Mouse (Mus musculus) forebrain, embryonic 16.5 days (tissue): ENCODE measurements around the gene Fam98a. TPM values are rescaled to one million over a fixed set of nuclear protein-coding genes. Genes with fewer than 3 reads are reported as not detected.

ENCODE experiments used
- ATAC-seq: fragments of 200-750 bp; cut with Nextera tagmentation; 2 replicates; pipeline ENCODE4 v1.8.0; 2017; ENCODE audit warnings: mild to moderate bottlenecking, moderate library complexity
- H3K27ac ChIP-seq: fragments of 300-500 bp; sonication (generic); 2 replicates; pipeline ENCODE4 v1.5.1; 2014; ENCODE audit warnings: low read length, control low read depth
- H3K27me3 ChIP-seq: fragments of 300-500 bp; sonication (generic); replicated peaks from 2 replicates; pipeline ENCODE4 v1.6.1; 2014; ENCODE audit warnings: low read length; ENCODE audit not compliant: control insufficient read depth, insufficient read depth
- H3K36me3 ChIP-seq: fragments of 300-500 bp; sonication (generic); 2 replicates; pipeline ENCODE4 v1.6.1; 2014; ENCODE audit not compliant: control insufficient read depth, insufficient read depth
- H3K4me1 ChIP-seq: fragments of 300-500 bp; sonication (generic); replicated peaks from 2 replicates; pipeline ENCODE4 v1.6.1; 2014; ENCODE audit warnings: low read length; ENCODE audit not compliant: control insufficient read depth, insufficient read depth
- H3K4me2 ChIP-seq: fragments of 300-500 bp; sonication (generic); 2 replicates; pipeline ENCODE4 v1.6.1; 2014; ENCODE audit warnings: mild to moderate bottlenecking, low read length, control low read depth
- H3K4me3 ChIP-seq: fragments of 300-500 bp; sonication (generic); replicated peaks from 2 replicates; pipeline ENCODE4 v1.5.1; 2014; ENCODE audit warnings: mild to moderate bottlenecking, low read length, control low read depth
- H3K9ac ChIP-seq: fragments of 300-500 bp; sonication (generic); replicated peaks from 2 replicates; pipeline ENCODE4 v1.6.1; 2014; ENCODE audit warnings: low read depth, low read length, control low read depth
- H3K9me3 ChIP-seq: fragments of 300-500 bp; sonication (generic); 2 replicates; pipeline ENCODE4 v1.6.1; 2016; ENCODE audit warnings: low read length; ENCODE audit not compliant: control insufficient read depth
- WGBS: fragments of 180-500 bp; shearing (Covaris S2); extraction: QIAGEN DNeasy Blood & Tissue Kit; methylation state at CpG from one replicate; pipeline ENCODE4 v1.1.7; 2014; 5-methylcytosine and 5-hydroxymethylcytosine counted together
- polyA plus RNA-seq: library from polyadenylated mRNA; unstranded; fragments of >200 nt; fragmentation: Nextera tagmentation; extraction: Ambion mirVana; gene quantifications from 2 replicates; pipeline ENCODE4 v1.2.1, GENCODE M21; 2015

Gene Fam98a
- polyA plus RNA-seq, result 35.3 and 37.3 TPM in 2 replicates

DNA sequence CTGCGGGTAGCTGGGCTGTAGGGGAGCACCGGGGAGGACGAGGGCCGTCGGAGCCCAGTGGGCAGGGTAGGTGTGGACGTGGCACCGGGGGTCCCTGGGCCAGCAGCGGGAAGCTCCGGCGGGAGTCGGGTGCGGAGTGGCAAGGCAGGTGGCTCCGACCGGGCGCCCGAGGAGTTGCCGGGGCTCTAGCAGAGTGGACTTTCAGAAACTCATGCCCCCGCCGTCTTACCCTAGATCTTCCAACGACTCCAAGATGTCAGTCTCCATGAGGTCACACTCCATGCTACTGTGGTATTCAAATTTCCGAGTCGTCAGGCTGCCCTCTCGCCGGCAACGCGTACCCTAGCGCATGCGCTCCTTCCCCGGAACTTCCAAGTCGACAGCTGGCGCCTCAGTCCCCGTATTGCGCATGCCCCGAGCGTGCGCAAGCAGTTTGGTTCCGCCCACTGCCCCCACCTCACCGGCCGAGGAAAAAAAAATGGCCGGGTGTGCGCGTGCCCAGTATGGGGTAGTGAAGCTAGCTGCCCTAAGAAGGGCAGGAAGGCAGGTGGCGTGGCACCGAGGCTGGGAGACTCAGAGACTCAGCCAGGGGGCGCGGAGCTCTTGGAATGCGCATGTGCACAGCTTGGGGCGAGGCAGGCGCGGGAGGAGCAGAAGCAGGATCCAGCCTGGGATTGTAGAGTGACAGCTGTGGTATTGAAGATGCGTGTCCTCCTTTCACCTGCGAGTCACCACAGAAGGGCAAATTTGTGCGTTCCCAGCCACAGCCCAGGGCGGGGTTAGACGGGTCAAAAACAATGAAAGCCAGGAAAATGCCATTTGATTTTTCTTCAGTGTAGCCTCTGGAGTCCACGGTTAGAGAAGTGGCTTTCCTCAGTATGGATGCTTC lies at the start of gene Fam98a:
Gene Fam98a, minus strand, starts transcription at position 435 of the 889 bp plus-strand sequence.
- Histone ChIP-seq H3K27me3 (no peaks in the 10 kb centered on the region), H3K36me3 (peaks cover 4% of the 10 kb centered on the region; the same call in 1 of the 2 replicates), H3K4me2 (peak within 1 kb of the TSS; percentile 93), H3K27ac (peak within 1 kb of the TSS; percentile 49), H3K9me3 (no peaks in the 10 kb centered on the region), H3K9ac (peak within 1 kb of the TSS; percentile 80), H3K4me3 (peak within 1 kb of the TSS; percentile 80), H3K4me1 (peaks cover 13% of the 10 kb centered on the region)
- peak; percentile 99 for ATAC-seq
- under 1% methylated on average over 51 of the region's 56 CpGs for WGBS

DNA sequence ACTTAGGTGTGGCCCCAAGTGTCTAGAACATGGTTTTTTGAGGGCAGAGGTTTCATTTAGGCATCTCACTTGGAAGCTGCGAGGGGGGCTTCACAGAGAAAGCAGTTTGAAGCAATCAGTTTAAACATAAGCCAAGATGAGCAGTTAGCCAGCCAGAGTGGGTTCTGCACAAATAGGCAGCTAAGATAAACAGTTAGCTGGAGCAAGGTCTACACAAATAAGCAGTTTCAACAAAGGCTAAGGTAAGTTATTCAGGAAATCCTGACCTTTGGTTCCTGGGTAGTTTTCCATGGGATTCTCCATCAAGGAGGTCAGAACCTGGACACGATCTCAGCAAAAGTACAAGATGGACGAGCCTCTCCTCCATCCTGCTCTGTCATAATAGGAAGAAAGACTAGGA lies 46.9 kb upstream of the Fam98a start:
- Histone ChIP-seq H3K27ac (no peak overlapping the region), H3K9me3 (no peaks in the 10 kb centered on the region), H3K4me3 (no peak overlapping the region), H3K27me3 (no peaks in the 10 kb centered on the region), H3K4me1 (no peaks in the 10 kb centered on the region), H3K9ac (no peak overlapping the region), H3K36me3 (no peaks in the 10 kb centered on the region), H3K4me2 (no peak overlapping the region)
- ATAC-seq, result no peak
- WGBS, result 83% methylated on average over 3 of the region's 3 CpGs

- ATAC-seq, result no peak
- H3K27me3 ChIP-seq, result no peaks in the 10 kb centered on the region
These were observed 31.0 kb upstream of the Fam98a start for GRCm38 (mm10) chr17:75582738-75583137.

DNA sequence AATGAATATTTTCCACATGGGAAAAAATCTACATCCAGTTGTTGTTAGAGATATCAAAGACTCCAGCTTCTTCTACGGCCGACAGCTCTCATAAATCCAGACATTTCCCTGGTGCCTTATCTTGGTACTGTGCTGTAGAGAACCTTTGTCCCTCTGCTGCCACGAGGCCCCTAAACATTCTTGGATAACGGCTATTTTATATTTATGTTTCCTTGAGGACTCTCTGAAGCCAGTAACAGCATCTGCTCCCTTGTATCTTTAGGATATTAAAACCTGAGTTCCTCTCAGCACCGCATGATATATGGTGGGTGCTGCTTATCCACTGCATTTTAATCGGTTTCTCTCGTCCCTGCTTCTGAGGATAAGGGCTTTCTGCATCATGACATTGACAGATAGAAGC lies 23.9 kb upstream of the Fam98a start:
- H3K4me2 ChIP-seq, result no peak overlapping the region
- H3K4me1 ChIP-seq, result no peaks in the 10 kb centered on the region
- 85% methylated on average over 7 of the region's 7 CpGs for WGBS

More at GRCm38 (mm10) chr17:75582738-75583137, 31.0 kb upstream of the Fam98a start:
- WGBS, result 97% methylated on average over 1 of the region's 1 CpGs
- Histone ChIP-seq H3K9me3 (no peaks in the 10 kb centered on the region), H3K27ac (no peak overlapping the region), H3K4me3 (no peak overlapping the region), H3K4me1 (no peaks in the 10 kb centered on the region), H3K4me2 (no peak overlapping the region), H3K36me3 (no peaks in the 10 kb centered on the region), H3K9ac (no peak overlapping the region)

DNA sequence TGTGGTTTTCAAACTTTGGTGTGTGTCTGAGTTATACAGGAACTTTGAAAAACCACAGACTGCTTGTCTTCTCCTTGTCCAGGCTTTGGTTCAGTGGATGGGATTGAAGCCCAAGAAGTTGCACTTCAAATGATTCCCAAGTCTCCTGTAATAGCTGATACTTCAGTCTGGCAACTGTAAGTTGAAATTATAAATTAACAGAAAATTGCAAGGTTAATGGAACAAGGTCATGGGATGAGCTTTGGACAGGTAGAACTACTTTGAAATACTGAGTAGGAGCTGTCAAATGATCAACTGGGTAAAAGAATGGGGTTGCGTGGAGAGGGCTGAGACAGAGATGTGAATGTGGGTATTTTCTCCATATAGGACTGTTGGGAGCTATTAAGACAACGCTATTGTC lies 6.3 kb upstream of the Fam98a start:
- no peak overlapping the region for H3K4me2 ChIP-seq
- no peaks in the 10 kb centered on the region for H3K36me3 ChIP-seq
- WGBS, result 93% methylated on average over 2 of the region's 2 CpGs
- no peak for ATAC-seq
- H3K9ac ChIP-seq, result no peak overlapping the region
- H3K4me3 ChIP-seq, result no peak overlapping the region
- no peaks in the 10 kb centered on the region for H3K4me1 ChIP-seq
- H3K27ac ChIP-seq, result no peak overlapping the region
- no peaks in the 10 kb centered on the region for H3K9me3 ChIP-seq
- H3K27me3 ChIP-seq, result no peaks in the 10 kb centered on the region

More for the DNA sequence above, 23.9 kb upstream of the Fam98a start:
- no peaks in the 10 kb centered on the region for H3K9me3 ChIP-seq
- no peak overlapping the region for H3K27ac ChIP-seq
- no peak overlapping the region for H3K9ac ChIP-seq
- H3K36me3 ChIP-seq, result no peaks in the 10 kb centered on the region
- no peak overlapping the region for H3K4me3 ChIP-seq
- H3K27me3 ChIP-seq, result no peaks in the 10 kb centered on the region
- ATAC-seq, result no peak

GRCm38 (mm10) chr17:75557031-75557430 lies 5.3 kb upstream of the Fam98a start:
- Histone ChIP-seq H3K27ac (no peak overlapping the region), H3K4me1 (no peaks in the 10 kb centered on the region), H3K27me3 (no peaks in the 10 kb centered on the region), H3K36me3 (no peaks in the 10 kb centered on the region), H3K4me2 (no peak overlapping the region), H3K4me3 (no peak overlapping the region), H3K9me3 (no peaks in the 10 kb centered on the region), H3K9ac (no peak overlapping the region)
- 26% methylated on average over 3 of the region's 3 CpGs for WGBS
- no peak for ATAC-seq

GRCm38 (mm10) chr17:75550771-75551413 lies 854 bp downstream of the Fam98a start:
- no peak for ATAC-seq
- H3K27me3 ChIP-seq, result no peaks in the 10 kb centered on the region
- H3K36me3 ChIP-seq, result peaks cover 6% of the 10 kb centered on the region; the same call in 1 of the 2 replicates
- peak overlapping the region; percentile 80 for H3K9ac ChIP-seq
- peak overlapping the region; percentile 93 for H3K4me2 ChIP-seq
- H3K4me1 ChIP-seq, result peaks cover 13% of the 10 kb centered on the region
- no peaks in the 10 kb centered on the region for H3K9me3 ChIP-seq
- no peak overlapping the region for H3K27ac ChIP-seq
- peak overlapping the region; percentile 80 for H3K4me3 ChIP-seq
- WGBS, result 41% methylated on average over 11 of the region's 11 CpGs

GRCm38 (mm10) chr17:75544262-75544661 lies 7.5 kb downstream of the Fam98a start:
- Histone ChIP-seq H3K9ac (no peak overlapping the region), H3K36me3 (peaks cover 7% of the 10 kb centered on the region; the same call in 1 of the 2 replicates), H3K4me1 (no peaks in the 10 kb centered on the region), H3K4me3 (no peak overlapping the region), H3K4me2 (no peak overlapping the region), H3K27ac (no peak overlapping the region), H3K27me3 (no peaks in the 10 kb centered on the region), H3K9me3 (no peaks in the 10 kb centered on the region)
- no peak for ATAC-seq
- 89% methylated on average over 7 of the region's 7 CpGs for WGBS

- H3K4me1 ChIP-seq, result no peaks in the 10 kb centered on the region
- 94% methylated on average over 7 of the region's 7 CpGs for WGBS
- H3K4me2 ChIP-seq, result no peak overlapping the region
- H3K27me3 ChIP-seq, result no peaks in the 10 kb centered on the region
- no peak overlapping the region for H3K4me3 ChIP-seq
- H3K27ac ChIP-seq, result no peak overlapping the region
- H3K9me3 ChIP-seq, result no peaks in the 10 kb centered on the region
- no peak overlapping the region for H3K9ac ChIP-seq
- peaks cover 14% of the 10 kb centered on the region; the same call in 1 of the 2 replicates for H3K36me3 ChIP-seq
- ATAC-seq, result no peak
These were observed 8.3 kb downstream of the Fam98a start for GRCm38 (mm10) chr17:75543434-75543833.
